Mouse (Mus musculus) brain, embryonic 14.5 days (tissue): ENCODE results near the gene Rorc.

Experiments
- CTCF ChIP-seq: fragments of 200-500 bp; IDR thresholded peaks from 2 replicates; pipeline ENCODE4 v1.5.1; 2012; ENCODE audit warnings: inconsistent platforms, mild to moderate bottlenecking, moderate library complexity, borderline replicate concordance; ENCODE audit not compliant: insufficient read depth, insufficient read length; ENCODE audit errors: extremely low read depth
- POLR2A ChIP-seq: fragments of 200-500 bp; IDR thresholded peaks from 2 replicates; pipeline ENCODE4 v1.6.1; 2012; ENCODE audit warnings: mild to moderate bottlenecking, inconsistent platforms, borderline replicate concordance; ENCODE audit not compliant: poor library complexity, insufficient read depth, insufficient read length, severe bottlenecking; ENCODE audit errors: extremely low read depth

DNA sequence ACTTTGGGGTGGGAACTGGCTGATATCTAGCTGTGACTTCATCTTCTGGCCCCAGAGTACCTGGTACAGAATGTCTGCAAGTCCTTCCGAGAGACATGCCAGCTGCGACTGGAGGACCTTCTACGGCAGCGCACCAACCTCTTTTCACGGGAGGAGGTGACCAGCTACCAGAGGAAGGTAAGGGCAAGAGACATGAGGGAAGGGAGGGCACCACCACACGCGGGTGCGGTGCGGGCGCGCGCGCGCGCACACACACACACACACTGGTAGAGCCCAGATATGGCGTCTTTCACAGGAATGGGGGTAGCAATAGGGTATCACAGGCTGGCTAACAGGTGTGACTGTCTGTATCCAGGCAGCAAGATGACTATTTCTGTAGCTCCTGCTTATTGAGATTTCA, 16.8 kb downstream of the Rorc start:
- no peak for TF ChIP-seq CTCF
- no peak for TF ChIP-seq POLR2A
